Mouse (Mus musculus): ENCODE results near the gene Gm10638.

DNA sequence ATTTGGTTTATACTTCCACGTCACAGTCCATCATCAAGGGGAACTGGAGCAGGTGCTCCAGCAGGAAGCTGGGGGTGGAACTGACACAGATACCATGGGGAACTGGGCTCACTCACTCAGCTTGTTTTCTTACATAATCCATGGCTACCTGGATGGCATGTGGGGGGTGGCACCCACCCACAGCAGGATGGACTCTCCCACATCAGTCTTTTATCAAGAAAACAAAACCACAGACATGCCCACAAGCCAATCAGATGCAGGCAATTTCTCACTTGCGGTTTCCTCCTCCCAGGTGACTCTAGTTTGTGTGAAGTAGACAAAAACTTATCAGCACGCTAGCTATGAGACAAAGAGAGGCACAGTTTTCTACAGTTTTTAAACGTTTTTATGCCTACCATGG is 37.6 kb upstream of the Gm10638 start:
- TF ChIP-seq CTCF (IDR thresholded peaks at IDR 0.05; ENCODE audit: borderline replicate concordance, insufficient read depth, low read depth, low read length), result no peak
- no peak for TF ChIP-seq POLR2A (IDR thresholded peaks at IDR 0.05; ENCODE audit: borderline replicate concordance, insufficient read depth, low read length)
